Mouse (Mus musculus) forebrain, embryonic 14.5 days (tissue): ENCODE results near the gene Kdm7a. TPM values are rescaled to one million over a fixed set of nuclear protein-coding genes. Genes with fewer than 3 reads are reported as not detected.

ENCODE experiments used
- ATAC-seq: fragments of 200-750 bp; cut with Nextera tagmentation; 2 replicates; pipeline ENCODE4 v1.8.0; 2017; ENCODE audit warnings: mild to moderate bottlenecking, moderate library complexity
- DNase-seq: peaks from one replicate; pipeline ENCODE4 v3.0.0-alpha.2; 2015; ENCODE audit warnings: low spot score
- H3K27ac ChIP-seq: fragments of 300-500 bp; sonication (generic); 2 replicates; pipeline ENCODE4 v1.5.1; 2014; ENCODE audit warnings: low read depth, mild to moderate bottlenecking, control low read depth, low read length, moderate library complexity
- H3K27me3 ChIP-seq: fragments of 300-500 bp; sonication (generic); replicated peaks from 2 replicates; pipeline ENCODE4 v1.6.1; 2014; ENCODE audit warnings: low read length, control low read depth, mixed read lengths; ENCODE audit not compliant: control insufficient read depth, insufficient read depth
- H3K36me3 ChIP-seq: fragments of 300-500 bp; sonication (generic); 2 replicates; pipeline ENCODE4 v1.6.1; 2014; ENCODE audit warnings: low read length, control low read depth; ENCODE audit not compliant: control insufficient read depth, insufficient read depth
- H3K4me1 ChIP-seq: fragments of 300-500 bp; sonication (generic); 2 replicates; pipeline ENCODE4 v1.6.1; 2014; ENCODE audit warnings: antibody characterized with exemption, low read length, control low read depth; ENCODE audit not compliant: control insufficient read depth, insufficient read depth
- H3K4me2 ChIP-seq: fragments of 300-500 bp; sonication (generic); 2 replicates; pipeline ENCODE4 v1.6.1; 2014; ENCODE audit warnings: mild to moderate bottlenecking, control low read depth, low read length
- H3K4me3 ChIP-seq: fragments of 300-500 bp; sonication (generic); 2 replicates; pipeline ENCODE4 v1.5.1; 2014; ENCODE audit warnings: low read depth, low read length, control low read depth
- H3K9ac ChIP-seq: fragments of 300-500 bp; sonication (generic); 2 replicates; pipeline ENCODE4 v1.6.1; 2014; ENCODE audit warnings: mild to moderate bottlenecking, low read length, control low read depth, moderate library complexity
- H3K9me3 ChIP-seq: fragments of 300-500 bp; sonication (generic); replicated peaks from 2 replicates; pipeline ENCODE4 v1.6.1; 2016; ENCODE audit warnings: low read length, control low read depth, mixed read lengths; ENCODE audit not compliant: control insufficient read depth
- WGBS: fragments of 180-500 bp; shearing (Covaris S2); extraction: QIAGEN DNeasy Blood & Tissue Kit; methylation state at CpG from one replicate; pipeline ENCODE4 v1.1.7; 2014; 5-methylcytosine and 5-hydroxymethylcytosine counted together
- polyA plus RNA-seq: library from polyadenylated mRNA; unstranded; fragments of >200 nt; fragmentation: Nextera tagmentation; extraction: Ambion mirVana; gene quantifications from 2 replicates; pipeline ENCODE4 v1.2.1, GENCODE M21; 2014

Kdm7a gene
- polyA plus RNA-seq, 1 experiment from 2014 or later: 4.7 TPM

GRCm38 (mm10) chr6:39124719-39125118, 81.9 kb downstream of the Kdm7a start:
- Histone ChIP-seq H3K4me1 (no peaks in the 10 kb centered on the region), H3K9ac (no peak overlapping the region), H3K9me3 (peaks cover 4% of the 10 kb centered on the region; the same call in 1 of the 2 replicates), H3K4me2 (no peak overlapping the region), H3K36me3 (no peaks in the 10 kb centered on the region), H3K4me3 (no peak overlapping the region), H3K27me3 (0 out of 2 replicates have a peak, but pooled peaks cover 5% of the 10 kb centered on the region), H3K27ac (no peak overlapping the region)
- ATAC-seq (no peak), DNase-seq (no peak)

DNA sequence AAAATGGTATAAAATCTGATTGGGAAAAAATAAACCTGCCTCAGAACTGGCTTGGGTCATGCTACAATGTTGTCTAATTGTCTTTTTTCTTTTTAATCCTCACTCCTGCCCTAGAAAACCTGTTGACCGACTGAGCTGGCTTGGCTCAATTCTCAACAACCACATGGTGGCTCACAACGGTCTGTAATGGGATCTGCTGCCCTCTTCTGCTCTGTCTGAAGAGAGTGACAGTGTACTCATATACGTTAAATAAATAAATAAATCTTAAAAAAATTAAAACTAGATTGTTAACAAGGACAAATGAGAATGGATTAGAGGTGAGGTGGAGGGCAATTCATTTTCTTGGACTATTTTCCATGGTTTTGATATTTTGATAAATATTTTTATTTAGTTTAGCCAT, 85.9 kb downstream of the Kdm7a start:
- H3K9ac ChIP-seq: no peak overlapping the region
- peaks cover 36% of the 10 kb centered on the region for H3K27me3 ChIP-seq
- H3K27ac ChIP-seq: no peak overlapping the region
- DNase-seq: no peak
- 72% methylated on average over 3 of the region's 3 CpGs for WGBS
- ATAC-seq: no peak
- H3K4me1 ChIP-seq: no peaks in the 10 kb centered on the region
- no peak overlapping the region for H3K4me3 ChIP-seq
- H3K9me3 ChIP-seq: 0 out of 2 replicates have a peak, but pooled peaks cover 6% of the 10 kb centered on the region
- H3K36me3 ChIP-seq: no peaks in the 10 kb centered on the region
- H3K4me2 ChIP-seq: no peak overlapping the region

GRCm38 (mm10) chr6:39118456-39118881, 88.1 kb downstream of the Kdm7a start:
- 0 out of 2 replicates have a peak, but pooled peaks cover 6% of the 10 kb centered on the region for H3K9me3 ChIP-seq
- H3K27ac ChIP-seq: no peak overlapping the region
- H3K36me3 ChIP-seq: no peaks in the 10 kb centered on the region
- no peaks in the 10 kb centered on the region for H3K4me1 ChIP-seq
- WGBS: 15% methylated on average over 42 of the region's 49 CpGs
- ATAC-seq (peak; percentile 40; the same call in 1 of the 2 replicates), DNase-seq (peak; percentile 44)
- peak overlapping the region; percentile 68 for H3K9ac ChIP-seq
- H3K4me2 ChIP-seq: peak overlapping the region; percentile 63
- H3K27me3 ChIP-seq: peaks cover 41% of the 10 kb centered on the region
- H3K4me3 ChIP-seq: peak overlapping the region; percentile 63

DNA sequence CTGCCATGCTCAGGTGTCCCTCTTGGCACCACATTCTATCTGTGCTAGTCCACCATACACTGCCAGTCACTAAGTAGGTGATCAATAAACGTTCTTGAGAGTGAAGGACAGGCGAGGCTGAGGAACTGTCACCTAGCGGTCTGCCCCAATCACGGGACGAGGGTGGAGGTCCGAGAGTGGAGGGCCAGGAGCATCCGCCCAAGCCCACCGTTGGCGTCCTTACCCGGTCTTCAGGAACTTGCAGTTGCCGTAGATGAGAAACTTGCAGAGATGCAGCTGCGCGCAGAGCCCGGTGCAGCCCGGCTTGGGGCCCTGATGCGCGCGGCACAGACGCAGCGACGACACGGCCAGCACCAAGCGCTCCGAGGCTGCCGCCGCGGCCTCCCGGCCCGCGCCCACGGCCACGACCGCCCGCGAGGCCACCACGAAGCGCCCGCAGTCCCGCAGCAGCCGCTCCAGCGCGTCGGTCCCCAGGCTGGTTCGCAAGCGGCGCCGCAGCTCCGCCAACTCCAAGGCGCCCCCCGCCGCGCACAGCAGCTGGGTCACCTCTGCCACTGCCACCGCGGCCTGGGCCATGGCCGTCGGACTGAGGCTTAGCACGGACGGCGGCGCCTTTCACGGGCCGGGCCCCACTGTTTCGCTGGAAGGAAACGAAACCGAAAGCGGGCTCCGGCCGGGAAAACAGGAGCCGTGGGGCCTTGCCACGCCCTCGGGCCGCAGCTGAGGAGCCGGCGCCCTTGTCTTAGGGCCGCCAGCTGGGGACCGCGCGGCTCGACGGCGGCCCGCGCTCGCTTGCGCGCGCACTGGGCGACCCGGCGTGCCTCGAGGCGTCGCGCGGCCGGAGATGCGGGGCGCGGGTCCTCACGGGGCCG, 88.8 kb downstream of the Kdm7a start, which contains the start of gene Parp12:
Parp12 (minus strand) TSS at position 766 of the 872 bp plus-strand sequence.
- WGBS: 3% methylated on average over 90 of the region's 101 CpGs
- ATAC-seq (peak; percentile 86), DNase-seq (peak; percentile 64)
- Histone ChIP-seq H3K27me3 (peaks cover 41% of the 10 kb centered on the region), H3K9me3 (0 out of 2 replicates have a peak, but pooled peaks cover 6% of the 10 kb centered on the region), H3K9ac (peak within 1 kb of the TSS; percentile 68), H3K4me2 (peak within 1 kb of the TSS; percentile 63), H3K4me1 (no peaks in the 10 kb centered on the region), H3K4me3 (peak within 1 kb of the TSS; percentile 63), H3K27ac (no peak within 1 kb of the TSS), H3K36me3 (no peaks in the 10 kb centered on the region)

DNA sequence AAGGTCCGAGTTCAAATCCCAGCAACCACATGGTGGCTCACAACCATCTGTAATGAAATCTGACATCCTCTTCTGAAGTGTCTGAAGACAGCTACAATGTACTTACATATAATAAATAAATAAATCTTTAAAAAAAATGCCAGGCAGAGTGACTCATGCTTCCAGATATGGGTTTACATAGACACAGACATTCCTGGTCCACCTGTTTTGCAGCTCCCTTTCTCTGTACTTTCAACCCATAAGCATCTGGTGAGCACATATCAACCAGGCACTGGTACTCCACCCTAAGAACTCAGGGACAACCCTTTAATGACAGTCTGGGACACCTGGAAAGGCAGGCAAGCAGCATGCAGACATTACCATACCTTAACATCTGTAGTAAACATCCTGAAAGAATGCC, 91.2 kb downstream of the Kdm7a start:
- no peak for ATAC-seq
- WGBS: 86% methylated on average over 1 of the region's 1 CpGs
- H3K4me2 ChIP-seq: no peak overlapping the region
- no peak overlapping the region for H3K9ac ChIP-seq
- no peaks in the 10 kb centered on the region for H3K4me1 ChIP-seq
- no peak overlapping the region for H3K4me3 ChIP-seq
- DNase-seq: no peak
- 0 out of 2 replicates have a peak, but pooled peaks cover 6% of the 10 kb centered on the region for H3K9me3 ChIP-seq
- H3K36me3 ChIP-seq: no peaks in the 10 kb centered on the region
- H3K27ac ChIP-seq: no peak overlapping the region
- peaks cover 41% of the 10 kb centered on the region for H3K27me3 ChIP-seq

DNA sequence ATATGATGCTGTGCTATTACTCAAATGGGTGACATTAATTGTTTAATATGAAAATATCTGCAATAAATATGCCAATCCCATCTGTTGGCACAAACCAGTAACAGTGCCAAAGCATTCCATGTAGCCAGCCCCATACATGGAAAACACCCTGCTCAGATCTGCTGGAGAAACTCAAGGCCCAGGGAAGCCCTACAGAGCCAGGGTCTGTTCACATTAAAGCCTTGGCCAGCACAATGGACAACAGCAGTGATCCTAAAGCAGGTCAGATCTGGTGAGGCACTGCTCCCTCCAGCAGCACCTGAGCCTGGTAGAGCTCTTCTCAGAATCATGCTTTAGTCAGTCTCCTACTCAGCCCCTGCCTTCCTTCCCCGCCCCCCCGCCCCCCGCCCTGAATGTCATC, 93.4 kb downstream of the Kdm7a start:
- Histone ChIP-seq H3K4me2 (no peak overlapping the region), H3K4me1 (no peaks in the 10 kb centered on the region), H3K9ac (no peak overlapping the region), H3K36me3 (no peaks in the 10 kb centered on the region), H3K4me3 (no peak overlapping the region), H3K9me3 (no peaks in the 10 kb centered on the region), H3K27me3 (peaks cover 21% of the 10 kb centered on the region), H3K27ac (no peak overlapping the region)
- 95% methylated on average over 3 of the region's 3 CpGs for WGBS
- ATAC-seq (no peak), DNase-seq (no peak)

GRCm38 (mm10) chr6:39112701-39113100, 93.9 kb downstream of the Kdm7a start:
- H3K4me2 ChIP-seq: no peak overlapping the region
- no peaks in the 10 kb centered on the region for H3K4me1 ChIP-seq
- no peak for ATAC-seq
- peaks cover 21% of the 10 kb centered on the region for H3K27me3 ChIP-seq
- no peak overlapping the region for H3K27ac ChIP-seq
- no peak for DNase-seq
- no peaks in the 10 kb centered on the region for H3K9me3 ChIP-seq
- no peaks in the 10 kb centered on the region for H3K36me3 ChIP-seq
- no peak overlapping the region for H3K4me3 ChIP-seq
- WGBS: 98% methylated on average over 3 of the region's 3 CpGs
- H3K9ac ChIP-seq: no peak overlapping the region

GRCm38 (mm10) chr6:39106812-39107211, 99.8 kb downstream of the Kdm7a start:
- H3K4me3 ChIP-seq: no peak overlapping the region
- no peak for ATAC-seq
- WGBS: 54% methylated on average over 2 of the region's 2 CpGs
- H3K9me3 ChIP-seq: no peaks in the 10 kb centered on the region
- no peaks in the 10 kb centered on the region for H3K27me3 ChIP-seq
- H3K9ac ChIP-seq: no peak overlapping the region
- DNase-seq: peak; percentile 6
- no peak overlapping the region for H3K27ac ChIP-seq
- no peaks in the 10 kb centered on the region for H3K36me3 ChIP-seq
- H3K4me2 ChIP-seq: no peak overlapping the region
- no peaks in the 10 kb centered on the region for H3K4me1 ChIP-seq

DNA sequence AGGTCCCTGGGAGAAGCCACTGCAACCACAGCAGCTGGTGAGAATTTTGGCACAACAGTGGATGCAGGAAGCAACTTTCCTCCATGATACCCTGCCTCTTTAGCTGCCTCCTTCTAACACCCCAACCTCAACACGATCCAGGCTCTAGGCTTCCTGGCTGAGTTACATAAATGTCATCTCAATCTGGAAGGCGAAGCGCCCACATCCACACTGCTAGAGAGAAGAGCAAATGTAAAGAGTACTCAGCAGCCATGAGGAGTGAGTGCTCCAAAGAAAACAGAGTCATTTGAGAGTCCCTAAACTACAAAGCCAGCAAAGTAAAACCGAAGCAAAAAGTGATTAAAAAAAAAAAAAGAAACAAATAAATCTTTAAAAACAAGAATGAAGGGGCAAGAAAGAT, 102.0 kb downstream of the Kdm7a start:
- WGBS: 85% methylated on average over 4 of the region's 4 CpGs

More for the DNA sequence above, 102.0 kb downstream of the Kdm7a start:
- no peaks in the 10 kb centered on the region for H3K9me3 ChIP-seq
- no peak overlapping the region for H3K4me3 ChIP-seq
- H3K27ac ChIP-seq: no peak overlapping the region
- no peak overlapping the region for H3K9ac ChIP-seq
- H3K27me3 ChIP-seq: no peaks in the 10 kb centered on the region
- no peaks in the 10 kb centered on the region for H3K36me3 ChIP-seq
- DNase-seq (no peak), ATAC-seq (no peak)
- H3K4me1 ChIP-seq: no peaks in the 10 kb centered on the region
- no peak overlapping the region for H3K4me2 ChIP-seq
